Mouse (Mus musculus) CH12F3 (cell line): Measurements from ENCODE around the gene Gstm1.

ENCODE experiments used
- in situ Hi-C: fragments of 300-500 bp; cut with MboI; formaldehyde crosslinking; loops from 2 replicates; pipeline ENCODE4 v1.14.3; 2020; ENCODE audit warnings: low sequenced_read_pairs

The Gstm1 gene

DNA sequence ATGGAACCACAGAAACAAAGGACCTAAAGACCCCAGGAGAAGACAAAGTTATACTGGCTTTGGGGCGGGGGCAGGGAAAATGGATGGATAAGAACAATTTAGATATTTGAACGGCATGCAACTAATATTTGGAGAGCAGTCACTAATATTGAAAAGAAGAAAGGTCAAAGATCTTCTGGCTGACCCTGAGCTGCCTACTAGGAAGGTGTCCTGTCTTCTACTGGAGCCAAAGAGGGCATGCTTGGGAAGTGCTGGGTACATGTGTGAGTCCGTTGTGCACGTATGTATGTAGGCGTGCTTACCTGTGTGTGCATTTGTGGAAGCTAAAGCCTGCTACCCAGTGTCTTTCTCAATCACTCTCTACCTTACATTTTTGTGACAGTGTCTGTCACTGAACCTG lies 51.1 kb downstream of the Gstm1 start:
- in situ Hi-C loops, result no loop called here

DNA sequence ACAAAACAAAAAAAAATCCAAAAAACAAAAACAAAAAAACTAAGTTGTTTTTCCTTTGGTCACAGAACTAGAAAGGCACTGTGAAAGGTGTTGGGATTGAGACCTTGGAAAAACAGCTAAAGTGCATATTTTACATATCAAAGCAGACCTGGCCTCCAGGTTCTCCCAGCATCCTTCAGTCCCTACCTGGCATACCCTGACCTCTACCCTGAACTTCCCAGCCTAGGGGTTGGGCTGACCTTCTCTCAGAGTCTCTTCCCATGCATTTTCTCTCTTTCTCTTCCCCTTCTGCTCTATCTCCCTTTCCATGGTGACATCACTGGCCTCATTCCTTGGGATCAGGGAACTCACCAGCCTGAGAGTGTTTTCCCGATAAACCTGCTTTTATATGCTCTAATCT lies 52.2 kb downstream of the Gstm1 start:
- in situ Hi-C loops, result no loop called here

DNA sequence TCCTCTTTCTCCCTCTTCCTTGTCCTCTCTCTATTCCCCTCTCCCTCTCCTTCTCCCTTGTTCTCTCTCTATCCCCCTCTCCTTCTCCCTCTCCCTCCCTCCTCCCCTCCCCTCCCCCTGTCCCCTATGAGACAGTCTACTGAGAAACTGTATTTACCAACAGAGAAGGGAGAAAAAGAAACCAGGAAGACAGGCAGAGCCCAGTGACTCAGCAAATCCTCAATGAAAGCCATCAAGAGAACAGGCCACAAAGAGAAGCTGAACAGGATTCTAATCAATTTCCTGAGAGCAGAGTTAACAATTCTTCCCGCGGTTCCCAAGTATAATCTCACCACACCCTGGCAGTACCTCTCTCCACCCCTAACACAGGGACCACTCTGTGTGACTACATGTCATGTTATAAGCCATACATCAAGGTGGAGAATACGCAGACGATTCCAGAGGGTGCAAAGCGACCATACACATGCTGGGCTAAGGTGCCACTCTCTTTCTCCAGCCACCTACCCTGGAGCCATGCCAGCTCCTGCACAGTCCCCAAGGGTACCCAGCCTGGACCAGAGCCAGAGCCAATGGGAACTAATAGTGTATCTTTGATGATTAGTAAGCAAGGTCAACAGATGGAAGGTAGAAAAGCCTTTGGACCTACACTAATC lies 53.0 kb downstream of the Gstm1 start:
- in situ Hi-C loops, result no loop called here

DNA sequence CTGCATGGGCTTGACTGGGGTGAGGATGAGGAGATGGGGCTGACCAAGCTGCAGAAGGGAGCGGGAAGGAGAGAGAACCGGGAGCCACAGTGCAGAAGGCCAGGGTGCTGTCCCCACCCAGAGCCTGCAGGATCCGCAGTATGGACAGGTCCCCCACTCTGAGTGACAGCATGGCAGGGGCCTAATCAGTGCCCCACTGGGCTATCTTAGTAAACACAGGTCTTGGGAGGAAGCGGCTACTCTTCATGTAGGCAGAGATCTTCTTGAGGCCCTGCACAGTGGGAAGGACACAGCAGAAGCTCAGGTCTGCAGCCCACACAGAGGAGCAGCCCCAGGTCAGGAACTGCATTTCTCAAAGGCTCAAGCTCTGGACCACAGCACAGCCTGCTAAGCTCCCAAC lies 53.7 kb downstream of the Gstm1 start:
- in situ Hi-C loops, result no loop called here
